In genomic region chr4:123527607-123528010, GRCm38 (mm10) we compare ENCODE assay signal across 8 mouse cellular contexts.
DNase-seq lines count a peak whose midpoint lies in the region; ATAC-seq lines count a peak whose summit lies in the region.

No protein-coding gene starts in this region.

- no peaks in the 10 kb centered on the region for H3K27me3 ChIP-seq in heart, embryonic 12.5 days (replicated peaks)
- H3K27me3 ChIP-seq in lung, embryonic 15.5 days = no peaks in the 10 kb centered on the region

- peak overlapping the region; percentile 21; the same call in 1 of the 2 replicates for H3K4me3 ChIP-seq in heart, embryonic 12.5 days
- peak overlapping the region; percentile 24 for H3K4me3 ChIP-seq in lung, embryonic 15.5 days

- WGBS in heart, embryonic 12.5 days = 14% methylated on average over 8 of the region's 8 CpGs
- WGBS in lung, embryonic 15.5 days = 3% methylated on average over 8 of the region's 8 CpGs

- DNase-seq in gastrocnemius, adult 18-20 months (ENCODE audit: low spot score) = peak; percentile 22
- no peak for DNase-seq in gastrocnemius, postnatal 25 days
- DNase-seq in embryo, embryonic 9.5 days (ENCODE audit: extremely low spot score) = peak; percentile 37
- DNase-seq in layer of hippocampus, postnatal 10 days (ENCODE audit: low spot score in 2 of 2) = peak; percentile 34 to 43
- peak; percentile 64 to 70 for DNase-seq in right cerebral cortex, adult 2 months (ENCODE audit: low spot score in 2 of 2)
- no peak for DNase-seq in testis, postnatal 10 days (ENCODE audit: low spot score)

- no peaks in the 10 kb centered on the region for H3K9me3 ChIP-seq in heart, embryonic 12.5 days (replicated peaks)
- no peaks in the 10 kb centered on the region for H3K9me3 ChIP-seq in lung, embryonic 15.5 days

- H3K9ac ChIP-seq in heart, embryonic 12.5 days = peak overlapping the region; percentile 32; the same call in 1 of the 2 replicates
- peak overlapping the region; percentile 25 for H3K9ac ChIP-seq in lung, embryonic 15.5 days

- H3K27ac ChIP-seq in heart, embryonic 12.5 days (ENCODE audit: poor library complexity, severe bottlenecking) = peak overlapping the region; percentile 56; the same call in 1 of the 2 replicates
- H3K27ac ChIP-seq in lung, embryonic 15.5 days = peak overlapping the region; percentile 63

- H3K4me1 ChIP-seq in heart, embryonic 12.5 days (replicated peaks) = peaks cover 46% of the 10 kb centered on the region
- peaks cover 43% of the 10 kb centered on the region for H3K4me1 ChIP-seq in lung, embryonic 15.5 days

- H3K36me3 ChIP-seq in heart, embryonic 12.5 days = peaks cover 11% of the 10 kb centered on the region; the same call in 1 of the 2 replicates
- H3K36me3 ChIP-seq in lung, embryonic 15.5 days = no peaks in the 10 kb centered on the region

- peak overlapping the region; percentile 58 for H3K4me2 ChIP-seq in heart, embryonic 12.5 days
- peak overlapping the region; percentile 49 for H3K4me2 ChIP-seq in lung, embryonic 15.5 days

- ATAC-seq in heart, embryonic 12.5 days (ENCODE audit: insufficient number of reproducible peaks, low FRiP score) = no peak; the same call in 1 of the 2 replicates
- peak; percentile 57; the same call in 1 of the 2 replicates for ATAC-seq in lung, embryonic 15.5 days (ENCODE audit: borderline replicate concordance, extremely low read depth, low FRiP score, low TSS enrichment)

Comparison
In these comparisons a context has a peak if more than half of its experiments do, and no peak if none do; other contexts are left out.
1. DNase-seq: peak in gastrocnemius, adult 18-20 months (single experiment), embryo, embryonic 9.5 days (single experiment), layer of hippocampus, postnatal 10 days (2 of 2) and right cerebral cortex, adult 2 months (2 of 2); none in gastrocnemius, postnatal 25 days (single experiment) and testis, postnatal 10 days (single experiment).